Mouse (Mus musculus): ENCODE data around the gene Trmt10c. TPM values are rescaled to one million over a fixed set of nuclear protein-coding genes. Genes with fewer than 3 reads are reported as not detected.
"Not testable (repeated sequence)": the region's sequence is repeated elsewhere in the genome, so short reads cannot be mapped to it uniquely, and the experiment has no call there.

Gene Trmt10c
- polyA plus RNA-seq, 1 experiment from 2014 or later = 18.2 TPM

DNA sequence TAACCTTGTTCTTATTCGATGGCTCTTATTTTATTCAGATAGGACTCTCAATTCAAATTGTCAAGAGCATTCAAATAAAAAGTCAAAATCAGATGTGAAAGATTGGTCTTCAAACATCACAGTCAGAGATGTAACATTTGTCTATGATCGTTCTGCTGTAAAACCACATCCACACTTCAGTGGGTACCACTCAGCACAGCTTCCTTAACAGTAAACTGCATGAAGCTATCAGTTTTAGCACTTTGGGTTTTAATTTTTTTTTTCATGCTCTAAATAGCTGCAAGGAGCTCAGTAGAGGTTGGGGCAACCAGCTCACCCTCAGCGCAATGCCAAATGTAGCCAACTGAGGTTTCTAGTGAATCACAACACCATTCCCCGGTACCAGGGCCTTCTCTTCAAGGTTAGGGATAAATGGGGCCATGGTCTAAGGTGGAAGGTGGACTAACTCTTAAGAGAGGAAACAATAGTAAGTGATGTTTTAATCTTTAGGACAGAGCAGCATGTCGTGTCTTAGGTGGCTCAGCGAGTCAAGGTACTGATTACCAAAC lies 31.0 kb upstream of the Trmt10c start:
- Histone ChIP-seq H3K4me1 (no peaks in the 10 kb centered on the region), H3K27me3 (replicated peaks) (no peaks in the 10 kb centered on the region; the same call in 1 of the 2 replicates), H3K9me3 (no peaks in the 10 kb centered on the region), H3K27ac (no peak overlapping the region), H3K36me3 (replicated peaks) (no peaks in the 10 kb centered on the region), H3K9ac (no peak overlapping the region), H3K4me2 (no peak overlapping the region), H3K4me3 (no peak overlapping the region)
- no peak for ATAC-seq (replicated peaks)
- 91% methylated on average over 6 of the region's 6 CpGs for WGBS

DNA sequence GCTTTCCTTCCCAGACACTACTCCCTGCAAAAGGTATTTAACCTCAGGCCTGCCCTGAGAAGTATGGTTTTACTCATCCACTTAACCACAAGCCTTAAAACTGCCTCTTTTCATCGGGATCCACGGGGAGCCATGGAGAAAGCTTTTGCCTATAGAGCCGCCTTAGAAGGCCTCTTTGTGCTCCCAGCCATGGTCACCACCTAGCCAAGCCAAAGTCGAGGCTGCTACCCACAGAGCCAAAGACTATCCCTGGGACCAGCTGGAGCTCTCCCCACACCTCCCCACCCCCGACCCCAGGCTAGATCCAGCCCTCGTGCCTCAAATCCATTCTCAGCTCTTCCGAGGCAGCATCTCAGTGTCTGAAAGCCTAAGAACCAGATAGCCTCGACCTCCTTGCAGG lies 28.5 kb upstream of the Trmt10c start:
- Histone ChIP-seq H3K27ac (no peak overlapping the region), H3K9ac (no peak overlapping the region), H3K36me3 (replicated peaks) (no peaks in the 10 kb centered on the region), H3K4me3 (no peak overlapping the region), H3K4me1 (no peaks in the 10 kb centered on the region), H3K4me2 (no peak overlapping the region), H3K9me3 (no peaks in the 10 kb centered on the region), H3K27me3 (replicated peaks) (no peaks in the 10 kb centered on the region; the same call in 1 of the 2 replicates)
- no peak for ATAC-seq (replicated peaks)
- 32% methylated on average over 8 of the region's 8 CpGs for WGBS

DNA sequence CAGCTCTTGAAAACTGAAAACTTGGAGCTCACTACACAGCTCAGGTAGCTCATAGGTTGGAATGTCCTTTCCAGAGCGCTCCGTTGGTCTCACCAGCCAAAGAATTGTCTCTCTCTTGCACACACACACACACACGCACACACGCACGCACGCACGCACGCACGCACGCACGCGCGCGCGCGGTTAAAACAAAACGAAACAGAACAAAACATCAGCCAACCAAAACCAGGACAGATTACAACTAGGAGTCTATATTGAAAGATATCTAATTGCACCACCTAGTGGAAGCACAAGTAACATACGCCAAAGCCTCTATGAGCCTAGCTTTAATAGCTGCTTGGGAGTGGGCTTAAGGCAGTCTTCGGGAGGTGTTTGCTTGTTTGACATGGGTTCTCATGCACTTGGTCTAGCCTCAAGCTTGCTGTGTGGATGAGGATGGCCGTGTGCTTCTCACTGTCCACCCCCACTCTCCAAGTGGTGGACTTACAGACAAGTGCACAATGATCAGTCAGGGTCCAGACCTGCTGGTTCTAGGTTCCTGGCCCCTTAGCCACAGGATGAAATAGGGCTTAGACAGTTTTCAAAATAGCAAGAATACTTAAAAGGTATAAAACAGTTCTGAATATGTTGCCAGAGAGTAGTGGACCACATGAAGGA lies 26.8 kb upstream of the Trmt10c start:
- Histone ChIP-seq H3K4me1 (no peaks in the 10 kb centered on the region), H3K4me3 (peak overlapping the region; percentile 36), H3K27me3 (replicated peaks) (no peaks in the 10 kb centered on the region; the same call in 1 of the 2 replicates), H3K9ac (no peak overlapping the region), H3K27ac (peak overlapping the region; percentile 76), H3K4me2 (peak overlapping the region; percentile 66), H3K36me3 (replicated peaks) (no peaks in the 10 kb centered on the region), H3K9me3 (no peaks in the 10 kb centered on the region)
- peak; percentile 94 for ATAC-seq (replicated peaks)
- WGBS = 9% methylated on average over 20 of the region's 20 CpGs

DNA sequence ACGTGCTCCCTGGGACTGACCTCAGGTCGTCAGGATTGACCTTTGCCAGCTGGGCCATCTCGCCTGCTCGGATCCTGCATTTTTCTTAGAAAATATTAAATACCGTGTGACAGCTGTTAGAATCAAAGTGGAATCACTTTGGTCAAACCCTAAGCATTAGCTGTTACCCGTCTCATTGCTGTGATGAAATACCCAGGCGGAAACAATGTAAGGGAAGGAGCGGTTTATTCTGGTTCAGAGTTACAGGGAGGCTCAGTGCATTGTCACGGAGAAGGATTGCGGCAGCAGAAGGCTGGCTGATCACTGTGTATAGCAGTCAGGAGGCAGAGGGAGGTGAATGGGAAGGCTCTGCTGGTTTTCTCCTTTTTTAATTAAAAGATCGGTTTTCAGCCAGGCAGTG lies 25.4 kb upstream of the Trmt10c start:
- H3K4me2 ChIP-seq = no peak overlapping the region
- H3K4me1 ChIP-seq = no peaks in the 10 kb centered on the region
- no peak overlapping the region for H3K9ac ChIP-seq
- H3K4me3 ChIP-seq = no peak overlapping the region
- H3K9me3 ChIP-seq = no peaks in the 10 kb centered on the region
- ATAC-seq (replicated peaks) = no peak
- H3K27ac ChIP-seq = no peak overlapping the region
- H3K27me3 ChIP-seq (replicated peaks) = no peaks in the 10 kb centered on the region; the same call in 1 of the 2 replicates
- WGBS = 42% methylated on average over 11 of the region's 11 CpGs
- H3K36me3 ChIP-seq (replicated peaks) = no peaks in the 10 kb centered on the region

DNA sequence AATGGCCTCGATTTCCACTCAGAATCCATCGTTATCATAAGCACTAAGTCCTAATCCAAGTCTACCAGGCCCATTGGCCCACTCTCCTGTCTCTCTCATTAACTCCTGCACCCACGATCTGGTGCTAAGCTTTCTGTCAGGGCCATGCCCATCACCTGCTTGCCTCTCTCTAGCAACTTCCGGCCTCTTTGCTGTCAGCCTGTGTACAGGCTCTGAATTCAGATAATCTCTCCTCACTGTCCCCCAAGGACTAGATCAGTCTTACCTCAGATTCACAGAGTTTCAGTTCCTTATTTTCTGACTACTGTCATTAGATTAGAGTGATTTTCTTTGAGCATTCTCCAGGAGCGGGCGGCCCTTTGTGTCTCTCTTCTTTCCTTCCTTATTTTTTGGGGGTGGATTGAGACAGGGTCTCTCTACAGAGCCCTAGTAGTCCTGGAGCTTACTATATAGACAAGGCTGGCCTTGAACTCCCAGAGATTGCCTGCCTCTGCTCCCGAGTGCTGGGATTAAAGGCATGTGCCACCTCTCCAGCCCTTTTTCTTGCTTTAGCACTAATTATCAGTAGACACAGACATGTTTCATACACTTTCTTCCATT lies 24.5 kb upstream of the Trmt10c start:
- no peak for ATAC-seq (replicated peaks)
- Histone ChIP-seq H3K27me3 (replicated peaks) (no peaks in the 10 kb centered on the region; the same call in 1 of the 2 replicates), H3K36me3 (replicated peaks) (no peaks in the 10 kb centered on the region), H3K27ac (no peak overlapping the region), H3K4me1 (no peaks in the 10 kb centered on the region), H3K9ac (no peak overlapping the region), H3K9me3 (no peaks in the 10 kb centered on the region), H3K4me3 (no peak overlapping the region), H3K4me2 (no peak overlapping the region)
- 78% methylated on average over 7 of the region's 7 CpGs for WGBS

DNA sequence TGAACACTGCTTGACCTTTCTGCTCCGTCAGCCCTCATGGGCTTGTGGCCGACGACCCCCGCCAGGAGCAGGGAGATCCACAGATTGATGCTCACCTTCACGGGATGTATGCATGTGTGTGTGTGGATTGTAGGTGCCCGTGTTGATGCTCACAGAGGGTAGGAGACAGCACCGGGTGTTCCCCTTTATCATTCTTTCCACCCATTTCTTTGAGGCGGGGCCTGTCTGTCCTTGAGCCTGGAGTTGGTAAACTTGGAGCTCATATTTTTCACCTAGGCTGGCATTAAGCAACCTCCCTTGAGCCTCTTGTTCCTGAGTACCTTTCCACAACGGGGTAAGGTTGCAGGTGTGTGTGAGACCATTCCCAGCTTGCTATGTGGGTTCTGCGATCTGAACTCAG lies 20.5 kb upstream of the Trmt10c start:
- Histone ChIP-seq H3K4me2 (peak overlapping the region; percentile 12; the same call in 1 of the 2 replicates), H3K4me1 (peaks cover 6% of the 10 kb centered on the region; the same call in 1 of the 2 replicates), H3K27me3 (replicated peaks) (no peaks in the 10 kb centered on the region), H3K9ac (no peak overlapping the region), H3K36me3 (replicated peaks) (no peaks in the 10 kb centered on the region), H3K27ac (peak overlapping the region; percentile 60; the same call in 1 of the 2 replicates), H3K9me3 (no peaks in the 10 kb centered on the region), H3K4me3 (no peak overlapping the region)
- WGBS = 58% methylated on average over 10 of the region's 10 CpGs
- ATAC-seq (replicated peaks) = no peak

DNA sequence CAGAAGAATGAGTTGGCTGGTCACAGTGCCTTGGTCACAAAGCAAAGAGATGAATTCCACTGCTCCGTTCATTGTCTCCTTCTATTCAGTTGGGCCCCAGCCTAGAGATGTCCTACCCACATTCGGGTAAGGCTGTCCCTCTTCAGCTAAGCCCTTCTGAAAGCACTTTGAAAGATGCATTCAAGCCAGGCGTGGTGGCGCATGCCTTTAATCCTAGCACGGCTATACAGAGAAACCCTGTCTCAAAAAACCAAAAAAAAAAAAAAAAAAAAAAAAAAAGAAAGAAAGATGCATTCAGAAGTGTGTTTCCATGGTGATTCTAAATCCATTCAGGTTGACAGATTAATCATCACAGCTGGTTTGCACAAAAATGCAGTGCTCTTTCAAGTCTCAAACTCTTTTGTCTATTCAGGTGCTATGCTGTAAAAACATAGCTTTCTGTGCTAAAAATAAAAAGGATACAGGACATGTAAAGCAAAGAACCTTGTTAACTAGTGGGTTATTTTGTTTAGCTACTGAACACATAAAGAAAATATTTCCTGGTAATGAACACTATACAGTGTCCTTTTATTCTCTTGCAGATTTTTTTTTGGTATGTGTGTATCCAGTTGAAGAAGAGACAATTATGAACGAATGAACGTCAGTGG lies 19.4 kb upstream of the Trmt10c start:
- peaks cover 6% of the 10 kb centered on the region; the same call in 1 of the 2 replicates for H3K4me1 ChIP-seq
- H3K4me2 ChIP-seq = peak overlapping the region; percentile 12
- H3K9me3 ChIP-seq = no peaks in the 10 kb centered on the region
- H3K9ac ChIP-seq = no peak overlapping the region
- WGBS = 10% methylated on average over 7 of the region's 7 CpGs
- no peak overlapping the region for H3K4me3 ChIP-seq
- H3K36me3 ChIP-seq (replicated peaks) = no peaks in the 10 kb centered on the region
- peak; percentile 94 for ATAC-seq (replicated peaks)
- H3K27ac ChIP-seq = peak overlapping the region; percentile 63
- no peaks in the 10 kb centered on the region for H3K27me3 ChIP-seq (replicated peaks)

DNA sequence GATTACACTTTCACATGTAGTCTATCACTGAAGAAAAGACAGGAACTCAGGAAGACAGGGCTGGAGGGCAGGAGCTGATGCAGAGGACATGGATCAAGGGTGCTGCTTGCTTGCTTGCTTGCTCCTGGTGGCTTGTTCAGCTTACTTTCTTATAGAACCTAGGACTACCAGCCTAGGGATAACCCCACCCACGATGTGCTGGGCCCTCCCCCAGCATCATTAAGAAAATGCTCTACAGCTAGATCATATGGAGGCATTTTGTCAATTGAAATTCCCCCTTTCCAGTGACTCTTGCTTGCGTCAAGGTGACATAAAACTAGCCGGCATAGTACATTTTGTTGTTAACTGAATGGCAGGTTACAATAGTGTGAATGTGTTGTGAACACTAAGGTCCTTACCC lies 18.3 kb upstream of the Trmt10c start:
- H3K9ac ChIP-seq = no peak overlapping the region
- 85% methylated on average over 3 of the region's 3 CpGs for WGBS
- H3K4me2 ChIP-seq = no peak overlapping the region
- H3K27ac ChIP-seq = no peak overlapping the region
- peaks cover 6% of the 10 kb centered on the region; the same call in 1 of the 2 replicates for H3K4me1 ChIP-seq
- ATAC-seq (replicated peaks) = no peak
- H3K9me3 ChIP-seq = no peaks in the 10 kb centered on the region
- H3K27me3 ChIP-seq (replicated peaks) = no peaks in the 10 kb centered on the region
- H3K36me3 ChIP-seq (replicated peaks) = no peaks in the 10 kb centered on the region
- H3K4me3 ChIP-seq = no peak overlapping the region

DNA sequence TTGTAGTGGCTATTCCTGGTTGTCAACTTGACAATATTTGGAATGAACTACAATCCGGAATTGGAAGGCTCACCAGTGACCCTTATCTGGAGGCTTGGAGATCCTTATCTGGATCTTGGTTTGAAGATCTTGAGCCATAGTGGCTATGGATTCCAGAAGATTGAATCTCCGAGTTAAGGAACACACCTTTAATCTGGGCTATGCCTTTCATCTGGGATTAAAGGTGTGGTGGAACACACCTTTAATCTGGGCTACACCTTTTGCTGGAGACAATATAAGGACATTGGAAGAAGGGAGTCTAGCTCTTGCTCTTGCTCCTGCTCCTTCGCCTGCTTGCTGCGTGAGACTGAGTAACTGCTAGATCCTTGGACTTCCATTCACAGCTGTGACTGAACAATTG lies 10.4 kb upstream of the Trmt10c start, which contains the start of gene Senp7:
Gene Senp7 (plus strand): TSS at position 301 of the 400 bp plus-strand sequence.
- not testable (repeated sequence) for H3K36me3 ChIP-seq (replicated peaks); H3K4me3 ChIP-seq; H3K4me2 ChIP-seq; ATAC-seq (replicated peaks); H3K27me3 ChIP-seq (replicated peaks); H3K4me1 ChIP-seq; H3K9me3 ChIP-seq; H3K9ac ChIP-seq; H3K27ac ChIP-seq
- no CpG with 5 or more reads among the region's 4 CpGs for WGBS

DNA sequence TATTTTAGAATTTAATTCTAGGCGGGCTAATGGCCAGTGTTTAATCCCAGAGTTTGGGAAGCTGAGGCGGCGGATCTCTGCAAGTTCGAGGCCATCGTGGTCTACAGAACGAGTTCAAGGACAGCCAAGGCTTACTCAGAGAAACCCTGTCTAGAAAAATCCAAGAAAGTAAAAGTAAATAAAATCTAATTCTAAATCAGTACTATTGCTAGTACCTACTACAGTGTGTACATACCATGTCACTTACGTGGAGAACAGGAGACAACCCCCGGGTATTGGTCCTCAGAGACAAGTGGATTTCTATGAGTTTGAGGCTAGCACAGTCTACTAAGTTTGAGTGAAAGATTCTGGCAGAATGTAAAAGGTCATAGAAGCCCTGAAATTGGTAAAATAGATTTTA lies 471 bp upstream of the Trmt10c start:
- 31% methylated on average over 8 of the region's 8 CpGs for WGBS
- peak overlapping the region; percentile 88 for H3K9ac ChIP-seq
- H3K4me3 ChIP-seq = peak overlapping the region; percentile 97
- peaks cover 21% of the 10 kb centered on the region for H3K4me1 ChIP-seq
- H3K27ac ChIP-seq = peak overlapping the region; percentile 93
- H3K27me3 ChIP-seq (replicated peaks) = no peaks in the 10 kb centered on the region
- peak overlapping the region; percentile 56 for H3K4me2 ChIP-seq
- peak; percentile 46 for ATAC-seq (replicated peaks)
- no peaks in the 10 kb centered on the region for H3K9me3 ChIP-seq
- peaks cover 12% of the 10 kb centered on the region; the same call in 1 of the 2 replicates for H3K36me3 ChIP-seq (replicated peaks)

DNA sequence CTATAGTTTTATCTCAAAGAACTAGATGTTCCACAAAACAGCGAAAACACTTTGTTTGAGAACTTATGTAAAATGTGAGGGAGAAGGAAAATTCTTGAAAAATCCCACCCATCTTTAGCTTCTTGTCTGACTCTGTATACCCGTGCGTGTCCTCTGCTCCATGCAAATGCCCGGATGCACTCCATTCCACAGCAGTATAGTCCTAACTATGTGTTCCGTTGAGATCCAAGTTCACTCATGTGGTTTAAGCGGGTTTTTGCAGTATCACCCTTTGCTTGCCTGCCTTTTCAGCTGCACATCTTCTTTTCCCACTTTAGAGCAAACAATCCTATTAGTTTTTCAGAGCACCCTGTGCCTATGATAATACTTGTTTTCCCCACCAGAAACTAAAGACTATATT lies 1.1 kb downstream of the Trmt10c start:
- H3K27ac ChIP-seq = no peak overlapping the region
- H3K9ac ChIP-seq = peak overlapping the region; percentile 88; the same call in 1 of the 2 replicates
- peak overlapping the region; percentile 56 for H3K4me2 ChIP-seq
- no peaks in the 10 kb centered on the region for H3K9me3 ChIP-seq
- 64% methylated on average over 6 of the region's 6 CpGs for WGBS
- no peaks in the 10 kb centered on the region for H3K27me3 ChIP-seq (replicated peaks)
- peaks cover 21% of the 10 kb centered on the region for H3K4me1 ChIP-seq
- ATAC-seq (replicated peaks) = no peak
- H3K4me3 ChIP-seq = peak overlapping the region; percentile 97
- H3K36me3 ChIP-seq (replicated peaks) = peaks cover 18% of the 10 kb centered on the region; the same call in 1 of the 2 replicates

DNA sequence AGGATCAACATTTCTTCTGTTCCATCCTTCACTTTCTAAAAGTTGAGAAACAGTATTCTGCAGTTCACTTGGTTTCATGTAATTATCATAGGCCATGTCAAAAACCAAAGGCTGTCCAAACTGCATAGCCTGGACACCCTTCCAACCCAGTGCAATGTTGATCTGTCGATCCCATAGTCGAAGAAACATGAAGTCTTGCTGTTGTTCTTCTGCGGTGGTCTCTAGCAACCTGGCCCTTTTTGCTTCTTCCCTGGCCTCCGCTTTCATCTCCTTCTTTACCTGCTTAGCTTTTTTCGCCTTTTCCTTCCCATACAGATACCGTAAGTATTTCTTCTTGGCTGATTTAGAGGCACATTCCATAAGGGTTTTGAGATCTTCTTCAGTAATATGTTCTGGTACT lies 3.1 kb downstream of the Trmt10c start:
- H3K27me3 ChIP-seq (replicated peaks) = no peaks in the 10 kb centered on the region
- 94% methylated on average over 6 of the region's 6 CpGs for WGBS
- H3K27ac ChIP-seq = no peak overlapping the region
- H3K4me2 ChIP-seq = no peak overlapping the region
- no peak overlapping the region for H3K4me3 ChIP-seq
- no peaks in the 10 kb centered on the region for H3K9me3 ChIP-seq
- ATAC-seq (replicated peaks) = no peak
- no peak overlapping the region for H3K9ac ChIP-seq
- peaks cover 32% of the 10 kb centered on the region for H3K4me1 ChIP-seq
- peaks cover 18% of the 10 kb centered on the region; the same call in 1 of the 2 replicates for H3K36me3 ChIP-seq (replicated peaks)
